Mouse (Mus musculus): ENCODE measurements around the gene Tsc22d1. TPM values are rescaled to one million over a fixed set of nuclear protein-coding genes. Genes with fewer than 3 reads are reported as not detected.

The Tsc22d1 gene
- polyA plus RNA-seq, 1 experiment, result 281 TPM

DNA sequence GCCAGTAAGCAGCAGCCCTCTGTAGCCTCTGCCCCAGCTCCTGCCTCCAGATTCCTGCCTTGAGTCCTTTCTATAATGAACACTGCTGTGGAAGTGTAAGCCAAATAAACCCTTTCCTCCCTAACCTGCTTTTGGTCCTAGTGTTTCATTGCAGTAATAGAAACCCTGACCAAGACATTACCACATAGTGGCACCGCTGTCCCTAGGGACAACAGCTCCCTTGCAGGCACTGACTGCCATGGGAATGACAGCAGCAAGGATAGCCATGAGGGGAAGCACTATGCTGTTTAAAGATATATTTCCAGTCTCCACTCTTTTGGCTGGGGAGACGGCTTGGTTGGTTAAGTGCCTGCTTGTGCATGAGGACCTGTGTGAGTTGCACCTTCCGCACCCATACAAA, 35.4 kb upstream of the Tsc22d1 start:
- H3K27me3 ChIP-seq (ENCODE audit: control insufficient read depth, insufficient read depth, insufficient read length), result no peaks in the 10 kb centered on the region
- no peak overlapping the region for H3ac ChIP-seq (ENCODE audit: control insufficient read depth, insufficient read length)
- no peaks in the 10 kb centered on the region for H3K36me3 ChIP-seq (ENCODE audit: control insufficient read depth, insufficient read depth)
- no peak overlapping the region for H3K4me2 ChIP-seq (ENCODE audit: low read depth)
- no peaks in the 10 kb centered on the region for H3K79me2 ChIP-seq (ENCODE audit: control insufficient read depth, insufficient read depth)
- no peak overlapping the region for H3K4me3 ChIP-seq
- no peak for TF ChIP-seq POLR2A (IDR thresholded peaks at IDR 0.05; ENCODE audit: insufficient read length, low read depth)
- no peak for TF ChIP-seq REST (IDR thresholded peaks at IDR 0.05; ENCODE audit: insufficient read depth, insufficient read length)
- no peak for TF ChIP-seq MYOD1 (IDR thresholded peaks at IDR 0.05; ENCODE audit: control insufficient read depth in 1 of 3, insufficient read length in 2 of 3, low read depth in 2 of 3)
- TF ChIP-seq USF1 (IDR thresholded peaks at IDR 0.05; ENCODE audit: low read depth), result no peak
- TF ChIP-seq CEBPB (IDR thresholded peaks at IDR 0.05; ENCODE audit: insufficient read depth, poor library complexity, severe bottlenecking), result no peak

DNA sequence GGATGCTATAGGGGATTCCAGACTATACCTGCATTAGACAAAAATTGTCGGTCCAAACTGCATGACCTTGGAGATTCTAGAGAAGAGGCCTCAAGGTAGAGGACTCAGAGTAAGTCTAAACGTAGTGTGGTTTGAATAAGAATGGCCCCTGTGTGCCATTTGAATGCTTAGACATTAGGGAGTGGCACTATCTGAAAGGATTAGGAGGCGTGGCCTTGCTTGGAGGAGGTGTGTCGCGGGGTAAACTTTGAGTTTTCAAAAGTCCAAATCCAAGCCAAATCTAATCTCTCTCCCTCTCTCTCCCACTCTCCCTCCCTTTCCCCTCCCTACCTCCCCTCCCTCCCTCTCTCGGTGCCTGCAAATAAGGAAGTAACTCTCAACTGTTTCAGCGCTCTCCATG, 26.7 kb upstream of the Tsc22d1 start:
- Histone ChIP-seq H3ac (ENCODE audit: control insufficient read depth, insufficient read length) (no peak overlapping the region), H3K4me3 (no peak overlapping the region), H3K4me2 (ENCODE audit: low read depth) (no peak overlapping the region), H3K79me2 (ENCODE audit: control insufficient read depth, insufficient read depth) (no peaks in the 10 kb centered on the region), H3K27me3 (ENCODE audit: control insufficient read depth, insufficient read depth, insufficient read length) (no peaks in the 10 kb centered on the region), H3K36me3 (ENCODE audit: control insufficient read depth, insufficient read depth) (no peaks in the 10 kb centered on the region)
- no peak for TF ChIP-seq MYOG (IDR thresholded peaks at IDR 0.05; ENCODE audit: control insufficient read depth in 1 of 3, insufficient read depth in 1 of 3, insufficient read length in 2 of 3, low read depth in 2 of 3)
- no peak for TF ChIP-seq SRF (IDR thresholded peaks at IDR 0.05; ENCODE audit: control insufficient read depth, insufficient read length, low read depth)
- no peak for TF ChIP-seq CEBPB (IDR thresholded peaks at IDR 0.05; ENCODE audit: insufficient read depth, poor library complexity, severe bottlenecking)
- no peak for TF ChIP-seq MYOD1 (IDR thresholded peaks at IDR 0.05; ENCODE audit: control insufficient read depth in 1 of 3, insufficient read length in 2 of 3, low read depth in 2 of 3)
- no peak for TF ChIP-seq POLR2A (IDR thresholded peaks at IDR 0.05; ENCODE audit: insufficient read length, low read depth)

- Histone ChIP-seq H3ac (ENCODE audit: control insufficient read depth, insufficient read length) (no peak overlapping the region), H3K4me3 (no peak overlapping the region), H3K27me3 (ENCODE audit: control insufficient read depth, insufficient read depth, insufficient read length) (no peaks in the 10 kb centered on the region), H3K4me2 (ENCODE audit: low read depth) (no peak overlapping the region), H3K79me2 (ENCODE audit: control insufficient read depth, insufficient read depth) (no peaks in the 10 kb centered on the region), H3K36me3 (ENCODE audit: control insufficient read depth, insufficient read depth) (no peaks in the 10 kb centered on the region)
- TF ChIP-seq MYOD1 (IDR thresholded peaks at IDR 0.05; ENCODE audit: control insufficient read depth in 1 of 3, insufficient read length in 2 of 3, low read depth in 2 of 3), result no peak
- TF ChIP-seq REST (IDR thresholded peaks at IDR 0.05; ENCODE audit: insufficient read depth, insufficient read length), result no peak
- no peak for TF ChIP-seq TCF3 (IDR thresholded peaks at IDR 0.05; ENCODE audit: insufficient read length, low read depth)
- no peak for TF ChIP-seq MAX (IDR thresholded peaks at IDR 0.05; ENCODE audit: low read depth)
- TF ChIP-seq POLR2AphosphoS2 (IDR thresholded peaks at IDR 0.05; ENCODE audit: insufficient read length, low read depth), result no peak
- TF ChIP-seq MYOG (IDR thresholded peaks at IDR 0.05; ENCODE audit: control insufficient read depth in 1 of 3, insufficient read depth in 1 of 3, insufficient read length in 2 of 3, low read depth in 2 of 3), result no peak
- TF ChIP-seq CEBPB (IDR thresholded peaks at IDR 0.05; ENCODE audit: insufficient read depth, poor library complexity, severe bottlenecking), result no peak
- no peak for TF ChIP-seq E2F4 (IDR thresholded peaks at IDR 0.05; ENCODE audit: insufficient read depth)
- no peak for TF ChIP-seq TCF12 (IDR thresholded peaks at IDR 0.05; ENCODE audit: insufficient read depth, poor library complexity, severe bottlenecking)
- TF ChIP-seq SRF (IDR thresholded peaks at IDR 0.05; ENCODE audit: control insufficient read depth, insufficient read length, low read depth), result no peak
- no peak for TF ChIP-seq USF1 (IDR thresholded peaks at IDR 0.05; ENCODE audit: low read depth)
- no peak for TF ChIP-seq POLR2A (IDR thresholded peaks at IDR 0.05; ENCODE audit: insufficient read length, low read depth)
Observed at GRCm38 (mm10) chr14:76398251-76398650, 16.5 kb upstream of the Tsc22d1 start.

GRCm38 (mm10) chr14:76402574-76402973, 12.2 kb upstream of the Tsc22d1 start:
- no peak overlapping the region for H3K4me2 ChIP-seq (ENCODE audit: low read depth)
- H3K36me3 ChIP-seq (ENCODE audit: control insufficient read depth, insufficient read depth), result no peaks in the 10 kb centered on the region
- H3K4me3 ChIP-seq, result no peak overlapping the region
- no peaks in the 10 kb centered on the region for H3K27me3 ChIP-seq (ENCODE audit: control insufficient read depth, insufficient read depth, insufficient read length)
- H3K79me2 ChIP-seq (ENCODE audit: control insufficient read depth, insufficient read depth), result no peaks in the 10 kb centered on the region
- no peak for TF ChIP-seq TCF12 (IDR thresholded peaks at IDR 0.05; ENCODE audit: insufficient read depth, poor library complexity, severe bottlenecking)
- no peak for TF ChIP-seq E2F4 (IDR thresholded peaks at IDR 0.05; ENCODE audit: insufficient read depth)
- TF ChIP-seq MYOD1 (IDR thresholded peaks at IDR 0.05; ENCODE audit: control insufficient read depth in 1 of 3, insufficient read length in 2 of 3, low read depth in 2 of 3), result no peak
- no peak for TF ChIP-seq MYOG (IDR thresholded peaks at IDR 0.05; ENCODE audit: control insufficient read depth in 1 of 3, insufficient read depth in 1 of 3, insufficient read length in 2 of 3, low read depth in 2 of 3)
- TF ChIP-seq POLR2A (IDR thresholded peaks at IDR 0.05; ENCODE audit: insufficient read length, low read depth), result no peak
- H3ac ChIP-seq (ENCODE audit: control insufficient read depth, insufficient read length), result no peak overlapping the region

- TF ChIP-seq REST (IDR thresholded peaks at IDR 0.05; ENCODE audit: insufficient read depth, insufficient read length) (no peak), E2F4 (IDR thresholded peaks at IDR 0.05; ENCODE audit: insufficient read depth) (no peak), TCF3 (IDR thresholded peaks at IDR 0.05; ENCODE audit: insufficient read length, low read depth) (no peak), USF1 (IDR thresholded peaks at IDR 0.05; ENCODE audit: low read depth) (no peak), SRF (IDR thresholded peaks at IDR 0.05; ENCODE audit: control insufficient read depth, insufficient read length, low read depth) (no peak), MYOD1 (IDR thresholded peaks at IDR 0.05; ENCODE audit: control insufficient read depth in 1 of 3, insufficient read length in 2 of 3, low read depth in 2 of 3) (no peak), POLR2AphosphoS2 (IDR thresholded peaks at IDR 0.05; ENCODE audit: insufficient read length, low read depth) (no peak), CEBPB (IDR thresholded peaks at IDR 0.05; ENCODE audit: insufficient read depth, poor library complexity, severe bottlenecking) (no peak), TCF12 (IDR thresholded peaks at IDR 0.05; ENCODE audit: insufficient read depth, poor library complexity, severe bottlenecking) (no peak), MAX (IDR thresholded peaks at IDR 0.05; ENCODE audit: low read depth) (no peak), MYOG (IDR thresholded peaks at IDR 0.05; ENCODE audit: control insufficient read depth in 1 of 3, insufficient read depth in 1 of 3, insufficient read length in 2 of 3, low read depth in 2 of 3) (no peak), POLR2A (IDR thresholded peaks at IDR 0.05; ENCODE audit: insufficient read length, low read depth) (no peak)
- Histone ChIP-seq H3K4me3 (no peak overlapping the region), H3K36me3 (ENCODE audit: control insufficient read depth, insufficient read depth) (no peaks in the 10 kb centered on the region), H3K79me2 (ENCODE audit: control insufficient read depth, insufficient read depth) (no peaks in the 10 kb centered on the region), H3K4me2 (ENCODE audit: low read depth) (no peak overlapping the region), H3ac (ENCODE audit: control insufficient read depth, insufficient read length) (no peak overlapping the region), H3K27me3 (ENCODE audit: control insufficient read depth, insufficient read depth, insufficient read length) (no peaks in the 10 kb centered on the region)
Observed at GRCm38 (mm10) chr14:76409111-76409510, 5.7 kb upstream of the Tsc22d1 start.

All from myocyte (in vitro differentiated cells).